Mouse (Mus musculus) megakaryocyte-erythroid progenitor cell, adult 5-6 weeks (primary cell): ENCODE results near the gene Clip2. TPM values are rescaled to one million over a fixed set of nuclear protein-coding genes. Genes with fewer than 3 reads are reported as not detected.
A peak's percentile ranks its signal among the peaks of the same experiment; 100 is the strongest.

Experiments
- ATAC-seq: replicated peaks from 2 replicates; pipeline ENCODE4 v1.8.0; 2016; ENCODE audit warnings: mild to moderate bottlenecking, inconsistent platforms; ENCODE audit not compliant: severe bottlenecking, poor library complexity, low FRiP score, low TSS enrichment
- total RNA-seq, 2 experiments: library from RNA; stranded (forward) in 1 of 2; stranded (reverse) in 1 of 2; fragments of 200-1000, 215-1000 nt in 1 of 2; fragments of >200 nt in 1 of 2; fragmentation: Nextera tagmentation in 1 of 2; gene quantifications; 2 replicates each; pipeline ENCODE4 v1.2.3; 2014 to 2017

The Clip2 gene
- total RNA-seq, 2 experiments from 2014 or later, result 4.6 to 7.0 TPM

DNA sequence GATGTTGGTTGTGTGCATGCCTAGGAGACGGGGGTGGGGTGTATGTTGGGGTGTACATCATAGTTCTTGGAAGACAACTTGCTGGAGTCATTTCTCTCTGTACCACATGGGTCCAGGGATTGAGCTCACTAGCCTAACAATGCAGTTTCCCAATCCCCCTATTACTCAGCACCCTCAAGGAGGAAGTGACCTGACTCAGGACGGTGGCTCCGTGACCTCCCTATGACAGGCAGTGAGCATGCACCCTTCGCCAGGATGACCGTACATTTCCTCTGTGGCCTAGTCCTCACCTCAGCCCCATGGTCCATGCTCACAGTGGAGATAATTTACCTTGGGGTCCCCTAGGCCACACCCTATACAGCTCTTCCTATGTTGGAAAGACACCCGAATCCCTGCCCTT, 19.8 kb downstream of the Clip2 start:
- no peak for ATAC-seq

DNA sequence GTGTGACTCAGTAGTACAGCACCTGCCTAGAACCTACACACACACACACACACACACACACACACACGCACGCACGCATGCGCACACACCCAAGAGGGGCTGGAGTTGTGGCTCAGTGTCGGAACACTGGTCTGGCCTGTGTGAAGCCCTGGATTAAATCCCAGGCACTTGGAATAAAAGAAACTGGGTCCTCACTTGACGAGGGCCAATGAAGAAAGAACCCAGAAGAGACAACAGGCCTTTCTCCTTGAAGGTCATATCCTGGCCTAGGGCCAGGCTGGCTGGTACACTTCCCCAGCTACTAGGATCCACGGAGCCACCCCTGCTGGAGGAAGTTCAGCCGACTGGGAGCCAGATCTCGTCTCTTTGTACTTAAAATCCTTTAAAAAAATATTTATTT, 20.6 kb downstream of the Clip2 start:
- no peak for ATAC-seq

DNA sequence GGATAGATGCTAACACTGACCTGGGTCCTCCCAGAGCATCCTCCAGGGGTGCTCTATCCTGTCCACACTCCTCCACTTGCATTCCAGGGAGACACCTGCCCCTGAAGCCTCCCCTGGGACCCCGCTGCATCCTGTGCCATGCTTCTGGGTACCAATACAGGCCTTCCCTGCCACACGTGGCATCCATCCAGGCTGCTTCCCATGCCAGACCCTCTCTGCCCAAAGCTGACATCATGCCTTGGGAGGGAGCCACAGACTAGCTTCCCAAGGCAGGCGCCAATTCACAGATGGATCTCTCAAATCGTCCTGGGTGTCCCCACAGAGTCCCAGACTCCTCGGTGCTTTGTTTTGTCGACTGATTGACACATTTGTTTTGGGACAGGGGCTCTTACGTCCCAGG, 21.4 kb downstream of the Clip2 start:
- no peak for ATAC-seq

DNA sequence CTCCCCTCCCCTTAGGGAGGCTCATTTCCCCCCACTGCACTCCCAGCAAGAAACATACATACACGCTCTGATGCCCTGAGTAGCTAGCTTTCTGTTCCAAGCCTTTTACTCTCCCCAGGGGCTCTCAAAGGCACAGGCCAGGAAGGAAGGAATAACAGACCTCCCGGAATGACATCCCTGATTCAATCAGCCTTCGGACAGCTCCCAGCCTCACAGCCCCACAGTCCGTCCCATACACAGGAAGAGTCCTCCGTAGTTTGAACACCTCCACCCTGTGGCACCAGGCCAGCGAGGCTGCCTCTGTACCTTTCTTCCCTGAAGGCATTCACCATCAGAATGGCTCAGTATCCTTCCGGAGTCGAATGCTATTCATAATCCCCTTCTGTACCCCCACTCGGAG, 23.7 kb downstream of the Clip2 start:
- ATAC-seq, result no peak

DNA sequence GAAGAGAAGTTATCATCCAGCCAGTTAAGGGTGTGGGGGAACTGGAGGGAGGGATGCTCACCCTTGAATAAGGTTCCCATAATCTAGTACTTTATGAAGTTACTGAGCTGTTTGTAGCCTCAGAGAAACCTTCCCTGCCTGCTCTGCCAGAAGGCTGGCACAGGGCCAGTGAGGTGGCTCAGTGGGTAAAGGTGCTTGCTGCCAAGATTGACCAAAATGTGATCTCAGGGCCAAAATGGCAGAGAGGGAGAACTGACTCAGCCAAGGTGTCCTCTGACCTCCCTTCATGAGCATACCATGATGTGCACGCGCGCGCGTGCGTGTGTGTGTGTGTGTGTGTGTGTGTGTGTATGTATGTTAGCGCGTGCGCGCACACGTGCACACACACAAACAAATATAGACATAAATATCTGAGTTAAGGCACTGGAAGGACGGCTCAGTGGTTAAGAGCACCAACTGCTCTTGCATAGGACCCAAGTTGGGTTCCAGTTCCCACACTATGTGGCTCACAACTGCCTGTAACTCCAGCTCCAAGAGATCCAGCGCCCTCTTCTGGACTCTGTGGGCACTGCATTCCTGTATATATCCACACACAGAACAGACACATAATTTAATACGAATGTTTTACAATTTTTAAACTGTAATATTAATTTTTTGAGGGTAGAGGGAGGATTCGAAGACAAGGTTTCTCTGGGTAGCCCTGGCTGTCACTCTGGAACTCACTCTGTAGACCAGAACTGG, 26.1 kb downstream of the Clip2 start:
- no peak for ATAC-seq

DNA sequence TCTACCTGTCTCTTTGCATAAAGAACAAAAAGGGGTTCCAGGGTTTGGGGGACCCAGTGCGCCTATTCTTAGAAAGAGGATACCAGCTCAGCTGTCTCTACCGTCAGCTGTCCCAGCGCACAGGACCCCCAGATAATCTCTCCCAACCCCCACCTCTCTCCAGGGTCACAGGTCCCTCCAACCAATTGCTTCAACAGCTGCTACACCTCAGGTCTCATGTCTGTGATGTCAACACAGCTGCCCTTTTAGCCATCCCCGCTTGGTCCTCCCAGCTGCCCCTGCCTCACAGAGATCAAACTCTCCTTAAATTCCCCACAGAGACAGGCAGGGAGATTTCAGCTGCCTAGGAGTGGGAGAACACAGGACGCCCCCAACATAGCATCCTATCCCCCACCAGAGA, 28.5 kb downstream of the Clip2 start:
- ATAC-seq, result no peak

DNA sequence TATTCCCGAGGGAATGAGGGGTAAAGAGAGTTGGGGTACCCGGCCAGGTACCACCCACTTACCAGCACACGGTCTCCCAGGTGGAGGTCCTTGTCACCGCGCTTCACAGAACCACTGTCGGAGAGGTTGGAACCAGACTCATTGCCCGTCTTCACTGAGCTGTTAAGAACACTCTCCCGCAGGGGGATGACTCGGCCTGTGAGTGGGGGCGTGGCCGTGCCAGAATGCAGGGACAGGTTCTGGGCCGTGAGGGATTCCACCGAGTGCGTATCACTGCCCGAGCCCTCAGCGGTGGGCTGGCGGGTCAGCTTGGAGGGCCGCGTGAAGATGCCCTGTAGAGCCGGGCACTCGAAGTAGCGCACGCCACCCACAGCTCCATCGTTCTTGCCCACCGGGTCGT, 29.7 kb downstream of the Clip2 start:
- ATAC-seq, result no peak

DNA sequence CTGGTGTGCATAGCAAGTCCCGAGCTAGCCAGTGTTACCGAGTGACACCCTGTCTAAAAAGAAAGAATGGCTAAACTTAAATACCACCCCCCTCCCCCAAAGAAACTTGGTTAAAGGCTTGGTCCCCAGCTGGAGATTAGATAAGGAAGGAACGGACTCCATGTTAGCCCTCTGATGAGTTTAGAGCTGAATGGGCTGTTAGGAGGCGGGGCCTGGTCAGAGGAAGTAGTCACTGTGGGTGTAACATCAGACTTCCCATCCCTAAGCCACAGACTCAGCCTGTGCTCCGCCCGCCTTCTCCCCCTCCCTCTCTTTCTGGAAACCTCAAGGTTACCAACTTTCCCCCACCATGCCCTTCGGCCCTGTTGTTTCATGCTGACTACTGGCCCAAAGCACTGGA, 30.4 kb downstream of the Clip2 start:
- peak; percentile 94 for ATAC-seq

DNA sequence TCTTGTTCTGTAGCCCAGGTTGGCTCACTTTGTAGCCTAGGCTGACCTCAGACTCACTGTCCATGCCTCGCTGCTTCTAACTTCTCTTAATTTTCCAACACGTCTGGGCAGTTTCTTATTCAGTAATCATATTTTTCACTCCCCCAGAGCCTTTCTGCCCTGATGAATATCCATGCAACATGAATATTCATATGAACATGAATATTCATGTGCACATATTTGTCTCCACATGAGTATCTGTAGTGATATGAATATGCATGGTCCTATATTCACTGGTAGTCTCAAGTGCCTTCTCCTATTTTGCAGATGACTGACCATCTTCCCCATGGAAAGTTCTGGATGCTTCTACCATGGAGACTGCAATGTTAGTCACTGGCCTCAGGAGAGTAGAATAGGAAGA, 31.1 kb downstream of the Clip2 start:
- no peak for ATAC-seq

DNA sequence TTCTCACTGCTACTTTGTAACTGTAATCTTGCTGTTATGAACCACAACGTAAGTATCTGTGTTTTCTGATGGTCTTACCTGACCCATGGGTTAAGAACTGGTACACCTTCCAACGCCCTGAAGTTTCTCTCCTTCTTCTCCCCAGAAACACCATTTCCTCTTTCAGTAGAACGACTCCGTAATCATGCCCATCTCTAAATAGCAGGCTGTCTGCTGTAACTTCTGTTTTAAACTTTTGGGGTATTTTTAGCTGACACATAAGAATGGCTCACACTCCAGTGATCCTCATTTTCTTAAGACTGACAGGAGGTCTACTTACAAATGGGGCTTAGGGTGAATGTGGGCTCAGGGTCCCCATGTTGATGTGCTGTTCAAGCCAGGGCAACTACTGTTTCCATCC, 32.1 kb downstream of the Clip2 start:
- no peak for ATAC-seq

DNA sequence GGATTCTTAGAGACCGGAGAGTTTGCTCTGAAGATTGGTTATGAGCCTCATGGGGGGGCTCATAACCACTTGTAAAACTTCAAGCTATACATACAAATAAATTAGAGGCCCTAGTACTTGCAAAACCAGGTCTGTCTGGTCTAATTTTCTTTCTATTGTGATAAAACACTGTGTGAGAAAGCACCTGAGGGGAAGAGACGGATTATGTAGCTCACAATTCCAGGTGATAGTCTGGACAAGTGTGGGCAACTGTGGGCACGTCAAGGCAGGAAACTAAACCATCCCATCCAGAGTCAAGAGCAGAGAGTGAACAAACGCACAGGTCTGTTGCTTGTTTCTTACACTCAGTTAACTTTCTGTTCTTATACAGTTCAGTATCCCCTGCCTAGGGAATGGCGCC, 32.8 kb downstream of the Clip2 start:
- ATAC-seq, result no peak

DNA sequence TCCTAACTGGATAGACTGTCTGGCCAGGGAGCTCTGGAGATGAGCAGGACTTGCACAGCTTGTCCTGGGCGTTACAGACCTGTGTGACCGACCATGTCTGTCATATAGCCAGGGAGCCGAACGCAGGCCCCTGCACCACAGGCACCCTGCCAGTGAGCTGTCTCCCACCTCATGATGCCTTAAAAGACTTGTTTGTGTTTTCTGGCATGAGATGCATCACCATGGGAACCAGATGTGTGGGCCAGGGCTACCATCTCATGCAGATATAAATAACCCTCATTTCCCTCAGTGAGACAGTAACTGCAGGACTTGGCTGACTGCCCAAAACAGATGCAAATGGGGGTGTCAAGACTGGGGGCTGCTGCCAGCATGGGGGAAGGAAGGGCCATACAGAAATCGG, 40.1 kb downstream of the Clip2 start:
- no peak for ATAC-seq

DNA sequence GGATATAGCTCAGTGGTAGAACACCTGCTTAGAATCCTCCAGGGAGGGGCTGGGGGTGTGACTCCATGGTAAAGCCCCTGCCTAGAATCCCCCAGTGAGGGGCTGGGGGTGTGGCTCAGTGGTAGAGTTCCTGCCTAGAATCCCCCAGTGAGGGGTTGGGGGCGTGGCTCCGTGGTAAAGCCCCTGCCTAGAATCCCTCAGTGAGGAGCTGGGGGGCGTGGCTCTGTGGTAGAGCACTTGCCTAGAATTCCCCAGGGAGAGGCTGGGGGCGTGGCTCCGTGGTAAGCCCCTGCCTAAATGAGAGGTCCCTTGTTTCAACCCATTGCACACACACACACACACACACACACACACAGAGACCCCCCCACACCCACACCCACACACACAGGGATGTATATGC, 42.0 kb downstream of the Clip2 start:
- ATAC-seq, result no peak

DNA sequence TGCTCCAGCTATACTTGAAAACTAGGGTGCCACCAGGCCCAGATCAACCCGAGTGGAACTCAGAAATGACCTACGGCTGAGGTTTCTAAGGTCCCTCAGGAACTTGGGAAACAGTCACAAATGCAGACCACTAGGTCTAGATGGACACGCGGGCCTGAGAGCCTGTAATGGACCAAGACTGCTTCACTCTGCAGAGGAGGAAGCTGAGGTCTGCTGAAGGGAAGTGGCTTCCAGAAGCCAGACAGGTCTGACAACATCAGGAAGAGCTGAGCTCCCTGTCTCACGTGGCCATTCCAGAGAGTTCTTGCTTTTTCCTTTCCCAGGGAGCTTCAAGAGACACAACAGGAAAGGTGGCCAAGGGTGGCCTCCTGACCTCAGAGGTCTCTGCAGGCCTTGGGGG, 43.3 kb downstream of the Clip2 start:
- no peak for ATAC-seq

DNA sequence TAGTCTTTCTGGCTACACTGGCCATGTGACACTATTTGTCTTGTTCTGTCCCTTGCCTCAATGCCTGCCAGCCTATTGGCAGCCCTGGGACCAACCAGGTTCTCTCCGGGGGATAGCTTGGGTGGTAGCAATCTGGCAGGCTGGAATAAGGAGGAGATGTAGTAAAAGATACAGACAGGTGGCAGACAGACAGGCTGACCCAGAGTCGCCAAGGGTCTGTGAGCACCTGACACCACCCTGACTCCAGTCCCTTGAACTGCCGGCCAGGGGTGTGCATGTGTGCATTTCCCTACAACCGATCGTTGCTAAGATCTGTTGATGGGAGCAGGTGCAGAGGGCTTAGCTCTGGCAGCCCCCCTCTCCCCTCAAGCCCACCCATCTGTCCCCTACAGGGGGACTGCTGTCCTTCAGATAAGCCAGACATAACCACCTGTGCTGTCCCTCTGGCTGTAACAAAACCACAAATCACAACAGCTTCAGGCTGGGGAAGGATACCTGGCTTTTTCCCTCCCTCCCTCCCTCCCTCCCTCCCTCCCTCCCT, 44.3 kb downstream of the Clip2 start:
- ATAC-seq, result no peak

DNA sequence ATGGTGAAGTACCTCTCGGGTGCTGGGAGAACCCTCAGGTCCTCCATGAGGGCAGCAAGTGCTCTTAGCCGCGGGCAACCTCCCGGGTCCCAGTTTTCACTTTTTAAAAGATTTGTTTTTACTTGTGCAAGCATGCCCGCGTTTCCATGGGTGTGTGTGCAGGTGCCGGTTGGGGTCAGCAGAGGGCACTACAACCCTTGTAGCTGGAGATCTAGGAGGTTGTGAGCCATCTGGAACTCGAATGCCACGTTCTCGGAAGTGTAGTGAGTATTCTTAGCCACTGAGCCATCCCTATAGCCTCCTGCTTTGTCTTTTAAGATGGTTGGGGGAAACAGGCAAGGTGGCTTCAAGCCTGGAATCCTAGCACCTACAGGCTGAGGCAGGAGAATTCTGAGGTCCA, 44.9 kb downstream of the Clip2 start:
- peak; percentile 87 for ATAC-seq

DNA sequence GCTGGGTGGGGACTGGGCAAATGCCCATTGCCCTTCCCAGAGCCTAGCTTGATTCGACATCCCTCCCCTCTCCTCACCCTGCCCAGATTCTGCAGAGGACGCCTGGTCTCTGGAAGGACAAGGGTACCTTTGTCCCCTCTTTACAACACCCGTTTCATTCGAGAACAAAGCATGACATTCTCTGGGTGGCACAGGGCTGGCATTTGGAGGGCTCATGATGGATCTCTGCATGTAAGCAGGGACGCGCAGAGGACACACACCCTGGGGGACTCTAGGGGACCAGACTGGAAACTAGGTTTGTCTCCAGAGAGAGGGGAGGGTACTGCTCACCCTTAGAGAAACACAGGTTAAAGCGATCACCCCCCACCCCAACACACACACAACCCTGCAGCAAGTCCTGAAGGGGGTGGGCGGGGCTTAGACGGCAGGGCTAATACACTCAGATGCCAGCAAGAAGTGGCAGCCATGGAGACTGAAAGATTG, 46.4 kb downstream of the Clip2 start:
- ATAC-seq, result no peak

DNA sequence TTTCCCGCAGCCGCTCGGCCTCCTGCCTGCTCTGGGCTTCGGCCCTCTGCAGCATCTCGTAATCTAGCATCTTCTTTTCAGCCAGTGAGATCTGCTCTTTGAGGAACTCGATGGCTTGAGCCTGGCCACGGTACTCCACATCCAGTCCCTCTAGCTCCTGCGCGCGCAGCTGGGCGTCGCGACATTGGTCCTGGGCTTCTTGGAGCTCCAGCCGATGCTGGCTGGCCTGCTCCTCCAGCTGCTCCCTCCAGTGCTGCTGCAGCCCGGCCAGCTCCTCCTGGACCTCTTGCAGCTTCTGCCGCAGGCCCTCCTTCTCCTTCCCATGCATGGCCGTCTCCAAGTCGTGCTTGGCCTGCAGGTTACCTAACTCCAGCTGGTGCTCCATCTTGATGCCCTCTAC, 49.6 kb downstream of the Clip2 start:
- no peak for ATAC-seq

DNA sequence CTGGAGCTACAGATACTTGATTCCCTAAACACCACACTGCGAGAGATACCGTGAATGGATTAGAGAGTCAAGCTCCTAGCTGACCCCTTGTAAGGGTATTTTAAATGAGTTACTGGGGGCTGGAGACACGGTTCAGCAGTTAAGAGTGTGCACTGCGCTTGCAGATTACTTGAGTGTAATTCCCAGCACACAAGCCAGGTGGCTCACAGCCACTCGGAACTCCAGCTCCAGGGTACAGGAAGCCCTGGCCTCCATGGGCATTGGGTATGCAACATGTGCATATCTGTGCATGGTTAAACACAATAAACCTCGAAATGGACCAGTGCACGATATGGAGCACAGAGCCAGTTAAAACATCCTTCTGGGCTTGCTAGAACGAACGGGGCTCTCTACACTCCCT, 50.8 kb downstream of the Clip2 start:
- no peak for ATAC-seq

DNA sequence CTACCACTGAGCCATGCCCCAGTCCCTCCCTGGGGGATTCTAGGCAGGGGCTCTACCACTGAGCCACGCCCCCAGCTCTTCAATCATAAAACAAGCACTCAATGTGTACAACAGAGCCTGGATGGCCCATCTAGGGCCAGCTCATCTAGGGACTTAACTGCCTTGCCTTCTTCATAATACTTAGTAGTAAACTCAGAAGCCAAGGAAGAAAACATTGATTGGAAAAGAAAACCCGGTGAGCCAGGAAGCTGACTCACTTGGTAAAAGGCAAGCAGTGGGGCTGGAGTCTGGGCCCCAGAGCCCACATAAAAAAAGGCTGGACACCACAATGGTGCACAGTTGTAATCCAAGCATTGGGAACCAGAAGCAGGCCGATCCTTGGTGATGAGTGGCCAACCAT, 51.6 kb downstream of the Clip2 start:
- ATAC-seq, result no peak

DNA sequence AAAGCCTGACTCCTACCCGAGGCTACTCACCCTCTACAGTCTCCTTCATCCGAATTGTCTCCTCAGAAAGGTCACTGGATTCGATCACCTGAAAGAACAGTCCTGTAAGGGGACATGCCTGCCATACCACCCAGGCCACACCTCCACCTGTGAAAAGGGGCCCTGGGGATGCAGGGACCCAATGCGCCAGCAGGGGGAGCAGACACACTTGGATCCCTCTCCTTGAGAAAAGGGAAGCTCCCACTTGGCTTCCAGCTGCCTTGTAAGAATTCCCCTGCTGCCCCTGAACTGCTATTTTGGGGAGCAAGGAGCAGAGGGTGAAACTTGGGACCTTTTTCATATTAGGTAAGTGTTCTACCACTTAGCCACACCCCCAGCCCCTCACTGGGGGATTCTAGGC, 52.2 kb downstream of the Clip2 start:
- ATAC-seq, result peak; percentile 77

DNA sequence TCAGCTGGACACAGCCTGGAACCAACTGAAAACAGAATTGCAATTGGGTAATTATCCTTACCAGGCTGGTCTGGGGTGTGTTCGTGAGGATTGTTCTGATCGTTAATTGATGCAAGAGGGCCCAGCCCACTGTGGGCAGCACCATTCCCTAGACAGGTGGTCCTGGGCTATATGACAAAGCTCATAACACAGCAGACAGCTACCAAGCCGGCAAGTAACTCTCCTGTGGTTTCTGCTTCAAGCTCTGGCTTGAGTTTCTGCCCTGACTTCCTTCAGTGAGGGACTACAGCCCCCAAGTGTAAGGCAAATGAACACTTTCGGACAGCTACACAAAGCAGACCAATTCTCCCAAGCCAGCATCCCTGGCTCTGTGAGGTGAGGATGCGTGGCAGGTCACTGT, 55.2 kb downstream of the Clip2 start:
- no peak for ATAC-seq
